Mouse (Mus musculus) mature B cell (primary cell): Measurements from ENCODE around the gene Smurf1.

Experiments
- in situ Hi-C: fragments of 300-500 bp; cut with MboI; formaldehyde crosslinking; loops from 2 replicates; pipeline ENCODE4 v1.14.3; 2019

The Smurf1 gene

GRCm38 (mm10) chr5:144954432-144954831 is 11.2 kb downstream of the Smurf1 start:
- in situ Hi-C loops: no loop called here

GRCm38 (mm10) chr5:144952592-144952991 is 13.1 kb downstream of the Smurf1 start:
- in situ Hi-C loops: no loop called here

GRCm38 (mm10) chr5:144950428-144951051 is 15.1 kb downstream of the Smurf1 start:
- in situ Hi-C loops: no loop called here

- in situ Hi-C loops: no loop called here
Observed at GRCm38 (mm10) chr5:144949856-144950255, 15.8 kb downstream of the Smurf1 start.

GRCm38 (mm10) chr5:144948422-144948821 is 17.2 kb downstream of the Smurf1 start:
- in situ Hi-C loops: no loop called here

- in situ Hi-C loops: no loop called here
Observed at GRCm38 (mm10) chr5:144948002-144948401, 17.6 kb downstream of the Smurf1 start.

GRCm38 (mm10) chr5:144946032-144946431 is 19.6 kb downstream of the Smurf1 start:
- in situ Hi-C loops: no loop called here

- in situ Hi-C loops: no loop called here
Observed at GRCm38 (mm10) chr5:144944932-144945331, 20.7 kb downstream of the Smurf1 start.

- in situ Hi-C loops: no loop called here
Observed at GRCm38 (mm10) chr5:144944370-144944769, 21.3 kb downstream of the Smurf1 start.

- in situ Hi-C loops: no loop called here
Observed at GRCm38 (mm10) chr5:144943346-144943745, 22.3 kb downstream of the Smurf1 start.

GRCm38 (mm10) chr5:144942431-144942830 is 23.2 kb downstream of the Smurf1 start:
- in situ Hi-C loops: no loop called here

GRCm38 (mm10) chr5:144940904-144941303 is 24.7 kb downstream of the Smurf1 start:
- in situ Hi-C loops: no loop called here

- in situ Hi-C loops: no loop called here
Observed at GRCm38 (mm10) chr5:144937304-144937703, 28.3 kb downstream of the Smurf1 start.

- in situ Hi-C loops: no loop called here
Observed at GRCm38 (mm10) chr5:144933486-144933885, 32.2 kb downstream of the Smurf1 start.

- in situ Hi-C loops: no loop called here
Observed at GRCm38 (mm10) chr5:144931841-144932240, 33.8 kb downstream of the Smurf1 start.

GRCm38 (mm10) chr5:144928856-144929713 is 36.6 kb downstream of the Smurf1 start:
- in situ Hi-C loops: no loop called here

GRCm38 (mm10) chr5:144926275-144926674 is 39.4 kb downstream of the Smurf1 start:
- in situ Hi-C loops: no loop called here

- in situ Hi-C loops: no loop called here
Observed at GRCm38 (mm10) chr5:144923351-144923750, 42.3 kb downstream of the Smurf1 start.

GRCm38 (mm10) chr5:144919790-144920189 is 45.9 kb downstream of the Smurf1 start:
- in situ Hi-C loops: no loop called here

- in situ Hi-C loops: no loop called here
Observed at GRCm38 (mm10) chr5:144919194-144919593, 46.5 kb downstream of the Smurf1 start.

GRCm38 (mm10) chr5:144918204-144918603 is 47.4 kb downstream of the Smurf1 start:
- in situ Hi-C loops: no loop called here

GRCm38 (mm10) chr5:144917172-144917571 is 48.5 kb downstream of the Smurf1 start:
- in situ Hi-C loops: no loop called here

GRCm38 (mm10) chr5:144915828-144916227 is 49.8 kb downstream of the Smurf1 start:
- in situ Hi-C loops: no loop called here
